Mouse (Mus musculus): ENCODE data around the gene Usp6nl. TPM values are rescaled to one million over a fixed set of nuclear protein-coding genes. Genes with fewer than 3 reads are reported as not detected.

Gene Usp6nl
- polyA plus RNA-seq, 1 experiment from 2014 or later, result 4.5 TPM

GRCm38 (mm10) chr2:6454941-6455516 is 132.6 kb downstream of the Usp6nl start:
- Histone ChIP-seq H3K4me3 (ENCODE audit: low read length) (no peak overlapping the region), H3K9ac (ENCODE audit: low read length) (no peak overlapping the region), H3K27me3 (ENCODE audit: control insufficient read depth, insufficient read depth, low read length) (no peaks in the 10 kb centered on the region), H3K27ac (ENCODE audit: low read length) (peak overlapping the region; percentile 19; the same call in 1 of the 2 replicates), H3K9me3 (replicated peaks; ENCODE audit: control insufficient read depth, low read length) (no peaks in the 10 kb centered on the region), H3K4me1 (ENCODE audit: control insufficient read depth, insufficient read depth, low read length) (peaks cover 5% of the 10 kb centered on the region), H3K36me3 (ENCODE audit: control insufficient read depth, insufficient read depth) (no peaks in the 10 kb centered on the region), H3K4me2 (ENCODE audit: low read depth, low read length) (no peak overlapping the region)
- 34% methylated on average over 7 of the region's 7 CpGs for WGBS
- ATAC-seq (replicated peaks; ENCODE audit: extremely low read depth, insufficient read depth, low FRiP score), result peak; percentile 64

- 75% methylated on average over 13 of the region's 13 CpGs for WGBS
- peaks cover 13% of the 10 kb centered on the region for H3K4me1 ChIP-seq (ENCODE audit: control insufficient read depth, insufficient read depth, low read length)
- no peak overlapping the region for H3K27ac ChIP-seq (ENCODE audit: low read length)
- no peaks in the 10 kb centered on the region for H3K36me3 ChIP-seq (ENCODE audit: control insufficient read depth, insufficient read depth)
- no peak overlapping the region for H3K4me2 ChIP-seq (ENCODE audit: low read depth, low read length)
- no peaks in the 10 kb centered on the region for H3K27me3 ChIP-seq (ENCODE audit: control insufficient read depth, insufficient read depth, low read length)
- H3K4me3 ChIP-seq (ENCODE audit: low read length), result no peak overlapping the region
- no peak overlapping the region for H3K9ac ChIP-seq (ENCODE audit: low read length)
- H3K9me3 ChIP-seq (replicated peaks; ENCODE audit: control insufficient read depth, low read length), result 0 out of 2 replicates have a peak, but pooled peaks cover 5% of the 10 kb centered on the region
- no peak for ATAC-seq (replicated peaks; ENCODE audit: extremely low read depth, insufficient read depth, low FRiP score)
Measured at GRCm38 (mm10) chr2:6459282-6460047, 137.0 kb downstream of the Usp6nl start.

GRCm38 (mm10) chr2:6462306-6462705 is 139.8 kb downstream of the Usp6nl start:
- Histone ChIP-seq H3K36me3 (ENCODE audit: control insufficient read depth, insufficient read depth) (no peaks in the 10 kb centered on the region), H3K4me1 (ENCODE audit: control insufficient read depth, insufficient read depth, low read length) (peaks cover 10% of the 10 kb centered on the region), H3K9ac (ENCODE audit: low read length) (no peak overlapping the region), H3K4me3 (ENCODE audit: low read length) (no peak overlapping the region), H3K4me2 (ENCODE audit: low read depth, low read length) (no peak overlapping the region), H3K27me3 (ENCODE audit: control insufficient read depth, insufficient read depth, low read length) (no peaks in the 10 kb centered on the region), H3K27ac (ENCODE audit: low read length) (no peak overlapping the region), H3K9me3 (replicated peaks; ENCODE audit: control insufficient read depth, low read length) (0 out of 2 replicates have a peak, but pooled peaks cover 5% of the 10 kb centered on the region)
- ATAC-seq (replicated peaks; ENCODE audit: extremely low read depth, insufficient read depth, low FRiP score), result no peak
- 91% methylated on average over 3 of the region's 3 CpGs for WGBS

- Histone ChIP-seq H3K4me2 (ENCODE audit: low read depth, low read length) (peak overlapping the region; percentile 50), H3K9me3 (replicated peaks; ENCODE audit: control insufficient read depth, low read length) (0 out of 2 replicates have a peak, but pooled peaks cover 5% of the 10 kb centered on the region), H3K4me3 (ENCODE audit: low read length) (no peak overlapping the region), H3K4me1 (ENCODE audit: control insufficient read depth, insufficient read depth, low read length) (peaks cover 10% of the 10 kb centered on the region), H3K9ac (ENCODE audit: low read length) (no peak overlapping the region), H3K36me3 (ENCODE audit: control insufficient read depth, insufficient read depth) (no peaks in the 10 kb centered on the region), H3K27ac (ENCODE audit: low read length) (peak overlapping the region; percentile 92), H3K27me3 (ENCODE audit: control insufficient read depth, insufficient read depth, low read length) (no peaks in the 10 kb centered on the region)
- ATAC-seq (replicated peaks; ENCODE audit: extremely low read depth, insufficient read depth, low FRiP score), result peak; percentile 77
- WGBS, result 16% methylated on average over 10 of the region's 10 CpGs
Measured at GRCm38 (mm10) chr2:6463772-6464661, 141.6 kb downstream of the Usp6nl start.

GRCm38 (mm10) chr2:6466396-6466795 is 143.9 kb downstream of the Usp6nl start:
- H3K9me3 ChIP-seq (replicated peaks; ENCODE audit: control insufficient read depth, low read length), result 0 out of 2 replicates have a peak, but pooled peaks cover 5% of the 10 kb centered on the region
- 73% methylated on average over 6 of the region's 6 CpGs for WGBS
- H3K4me3 ChIP-seq (ENCODE audit: low read length), result no peak overlapping the region
- H3K27ac ChIP-seq (ENCODE audit: low read length), result no peak overlapping the region
- no peaks in the 10 kb centered on the region for H3K27me3 ChIP-seq (ENCODE audit: control insufficient read depth, insufficient read depth, low read length)
- peaks cover 15% of the 10 kb centered on the region for H3K4me1 ChIP-seq (ENCODE audit: control insufficient read depth, insufficient read depth, low read length)
- H3K9ac ChIP-seq (ENCODE audit: low read length), result no peak overlapping the region
- H3K36me3 ChIP-seq (ENCODE audit: control insufficient read depth, insufficient read depth), result no peaks in the 10 kb centered on the region
- no peak for ATAC-seq (replicated peaks; ENCODE audit: extremely low read depth, insufficient read depth, low FRiP score)
- H3K4me2 ChIP-seq (ENCODE audit: low read depth, low read length), result no peak overlapping the region

GRCm38 (mm10) chr2:6467318-6467717 is 144.9 kb downstream of the Usp6nl start:
- Histone ChIP-seq H3K4me1 (ENCODE audit: control insufficient read depth, insufficient read depth, low read length) (peaks cover 19% of the 10 kb centered on the region), H3K36me3 (ENCODE audit: control insufficient read depth, insufficient read depth) (no peaks in the 10 kb centered on the region), H3K4me2 (ENCODE audit: low read depth, low read length) (no peak overlapping the region), H3K4me3 (ENCODE audit: low read length) (no peak overlapping the region), H3K9ac (ENCODE audit: low read length) (no peak overlapping the region), H3K9me3 (replicated peaks; ENCODE audit: control insufficient read depth, low read length) (0 out of 2 replicates have a peak, but pooled peaks cover 5% of the 10 kb centered on the region), H3K27ac (ENCODE audit: low read length) (no peak overlapping the region), H3K27me3 (ENCODE audit: control insufficient read depth, insufficient read depth, low read length) (no peaks in the 10 kb centered on the region)
- 92% methylated on average over 3 of the region's 3 CpGs for WGBS
- ATAC-seq (replicated peaks; ENCODE audit: extremely low read depth, insufficient read depth, low FRiP score), result no peak

GRCm38 (mm10) chr2:6469164-6469563 is 146.7 kb downstream of the Usp6nl start:
- H3K4me2 ChIP-seq (ENCODE audit: low read depth, low read length), result no peak overlapping the region
- H3K27me3 ChIP-seq (ENCODE audit: control insufficient read depth, insufficient read depth, low read length), result no peaks in the 10 kb centered on the region
- H3K4me1 ChIP-seq (ENCODE audit: control insufficient read depth, insufficient read depth, low read length), result peaks cover 14% of the 10 kb centered on the region
- 27% methylated on average over 9 of the region's 9 CpGs for WGBS
- no peak overlapping the region for H3K27ac ChIP-seq (ENCODE audit: low read length)
- no peak overlapping the region for H3K4me3 ChIP-seq (ENCODE audit: low read length)
- no peak overlapping the region for H3K9ac ChIP-seq (ENCODE audit: low read length)
- H3K9me3 ChIP-seq (replicated peaks; ENCODE audit: control insufficient read depth, low read length), result no peaks in the 10 kb centered on the region
- ATAC-seq (replicated peaks; ENCODE audit: extremely low read depth, insufficient read depth, low FRiP score), result no peak
- H3K36me3 ChIP-seq (ENCODE audit: control insufficient read depth, insufficient read depth), result no peaks in the 10 kb centered on the region

GRCm38 (mm10) chr2:6471110-6471611 is 148.7 kb downstream of the Usp6nl start:
- no peak overlapping the region for H3K9ac ChIP-seq (ENCODE audit: low read length)
- 47% methylated on average over 4 of the region's 4 CpGs for WGBS
- peaks cover 9% of the 10 kb centered on the region; the same call in 1 of the 2 replicates for H3K4me1 ChIP-seq (ENCODE audit: control insufficient read depth, insufficient read depth, low read length)
- no peak overlapping the region for H3K27ac ChIP-seq (ENCODE audit: low read length)
- H3K36me3 ChIP-seq (ENCODE audit: control insufficient read depth, insufficient read depth), result no peaks in the 10 kb centered on the region
- no peaks in the 10 kb centered on the region for H3K9me3 ChIP-seq (replicated peaks; ENCODE audit: control insufficient read depth, low read length)
- no peaks in the 10 kb centered on the region for H3K27me3 ChIP-seq (ENCODE audit: control insufficient read depth, insufficient read depth, low read length)
- no peak; the same call in 1 of the 2 replicates for ATAC-seq (replicated peaks; ENCODE audit: extremely low read depth, insufficient read depth, low FRiP score)
- H3K4me3 ChIP-seq (ENCODE audit: low read length), result no peak overlapping the region
- no peak overlapping the region for H3K4me2 ChIP-seq (ENCODE audit: low read depth, low read length)
